Mouse (Mus musculus) stomach, embryonic 16.5 days (tissue): ENCODE data around the gene Grasp. TPM values are rescaled to one million over a fixed set of nuclear protein-coding genes. Genes with fewer than 3 reads are reported as not detected.

Source experiments
- ATAC-seq: fragments of 200-750 bp; cut with Nextera tagmentation; 2 replicates; pipeline ENCODE4 v1.8.0; 2017; ENCODE audit warnings: moderate number of reproducible peaks, moderate TSS enrichment; ENCODE audit not compliant: insufficient read depth, low FRiP score
- H3K27ac ChIP-seq: fragments of 300-500 bp; sonication (generic); 2 replicates; pipeline ENCODE4 v1.5.1; 2014; ENCODE audit warnings: low read length
- H3K27me3 ChIP-seq: fragments of 300-500 bp; sonication (generic); 2 replicates; pipeline ENCODE4 v1.6.1; 2014; ENCODE audit warnings: low read length, control low read depth, mixed read lengths; ENCODE audit not compliant: control insufficient read depth, insufficient read depth
- H3K36me3 ChIP-seq: fragments of 300-500 bp; sonication (generic); 2 replicates; pipeline ENCODE4 v1.6.1; 2014; ENCODE audit warnings: low read length; ENCODE audit not compliant: control insufficient read depth, insufficient read depth
- H3K4me1 ChIP-seq: fragments of 300-500 bp; sonication (generic); 2 replicates; pipeline ENCODE4 v1.6.1; 2014; ENCODE audit warnings: low read length, control low read depth, mixed read lengths; ENCODE audit not compliant: control insufficient read depth, insufficient read depth
- H3K4me2 ChIP-seq: fragments of 300-500 bp; sonication (generic); 2 replicates; pipeline ENCODE4 v1.6.1; 2014; ENCODE audit warnings: low read depth, low read length, mixed read lengths
- H3K4me3 ChIP-seq: fragments of 300-500 bp; sonication (generic); replicated peaks from 2 replicates; pipeline ENCODE4 v1.5.1; 2014; ENCODE audit warnings: mild to moderate bottlenecking, low read length
- H3K9ac ChIP-seq: fragments of 300-500 bp; sonication (generic); 2 replicates; pipeline ENCODE4 v1.6.1; 2014; ENCODE audit warnings: low read length
- H3K9me3 ChIP-seq: fragments of 300-500 bp; sonication (generic); replicated peaks from 2 replicates; pipeline ENCODE4 v1.6.1; 2016; ENCODE audit warnings: low read length, control low read depth; ENCODE audit not compliant: control insufficient read depth
- WGBS: fragments of 180-500 bp; shearing (Covaris S2); extraction: QIAGEN DNeasy Blood & Tissue Kit; methylation state at CpG from one replicate; pipeline ENCODE4 v1.1.7; 2014; 5-methylcytosine and 5-hydroxymethylcytosine counted together
- polyA plus RNA-seq: library from polyadenylated mRNA; unstranded; fragments of >200 nt; fragmentation: Nextera tagmentation; extraction: Ambion mirVana; gene quantifications from 2 replicates; pipeline ENCODE4 v1.2.1, GENCODE M21; 2015

The Grasp gene
- polyA plus RNA-seq, 1 experiment from 2014 or later = 2.1 TPM

GRCm38 (mm10) chr15:101198850-101199249 lies 25.1 kb upstream of the Grasp start:
- H3K27ac ChIP-seq = no peak overlapping the region
- no peak overlapping the region for H3K4me2 ChIP-seq
- no peaks in the 10 kb centered on the region for H3K27me3 ChIP-seq
- H3K9ac ChIP-seq = no peak overlapping the region
- H3K9me3 ChIP-seq = 0 out of 2 replicates have a peak, but pooled peaks cover 3% of the 10 kb centered on the region
- WGBS = 86% methylated on average over 14 of the region's 14 CpGs
- 0 out of 2 replicates have a peak, but pooled peaks cover 6% of the 10 kb centered on the region for H3K4me1 ChIP-seq
- H3K36me3 ChIP-seq = peaks cover 35% of the 10 kb centered on the region
- no peak for ATAC-seq
- no peak overlapping the region for H3K4me3 ChIP-seq

DNA sequence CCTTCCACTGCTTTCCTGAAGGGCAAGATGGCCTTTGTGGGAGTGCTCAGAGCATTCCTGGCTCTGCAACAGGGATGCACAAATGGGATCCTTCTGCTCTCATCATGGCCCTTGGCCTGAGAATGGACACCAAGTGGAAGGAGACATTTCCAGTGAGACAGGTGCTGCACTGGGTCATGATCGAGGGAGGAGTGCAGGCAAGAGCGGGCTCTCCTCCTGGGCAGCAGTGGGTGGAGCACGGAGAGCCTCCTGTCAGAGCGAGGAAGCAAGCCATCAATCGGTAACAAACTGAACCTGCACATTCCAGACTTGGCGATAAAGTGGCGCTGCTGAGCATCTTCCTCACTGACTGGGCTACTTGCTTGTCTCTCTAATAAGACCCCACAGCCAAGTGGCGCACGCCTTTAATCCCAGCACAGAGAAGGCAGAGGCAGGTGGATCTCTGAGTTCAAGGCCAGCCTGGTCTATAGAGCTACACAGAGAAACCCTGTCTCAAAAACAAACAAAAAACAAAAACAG lies 23.2 kb upstream of the Grasp start:
- Histone ChIP-seq H3K9ac (no peak overlapping the region), H3K4me1 (0 out of 2 replicates have a peak, but pooled peaks cover 6% of the 10 kb centered on the region), H3K27ac (no peak overlapping the region), H3K4me3 (no peak overlapping the region), H3K9me3 (0 out of 2 replicates have a peak, but pooled peaks cover 3% of the 10 kb centered on the region), H3K36me3 (peaks cover 31% of the 10 kb centered on the region), H3K4me2 (no peak overlapping the region), H3K27me3 (no peaks in the 10 kb centered on the region)
- 96% methylated on average over 9 of the region's 9 CpGs for WGBS
- no peak for ATAC-seq

GRCm38 (mm10) chr15:101201414-101201813 lies 22.6 kb upstream of the Grasp start:
- WGBS = 83% methylated on average over 3 of the region's 3 CpGs
- H3K36me3 ChIP-seq = peaks cover 31% of the 10 kb centered on the region
- no peak for ATAC-seq

GRCm38 (mm10) chr15:101203673-101204072 lies 20.3 kb upstream of the Grasp start:
- H3K36me3 ChIP-seq = peaks cover 35% of the 10 kb centered on the region
- ATAC-seq = no peak
- no peaks in the 10 kb centered on the region for H3K27me3 ChIP-seq
- no peak overlapping the region for H3K27ac ChIP-seq
- H3K4me1 ChIP-seq = no peaks in the 10 kb centered on the region
- H3K4me2 ChIP-seq = no peak overlapping the region
- H3K9ac ChIP-seq = no peak overlapping the region
- 61% methylated on average over 4 of the region's 4 CpGs for WGBS
- H3K4me3 ChIP-seq = no peak overlapping the region
- H3K9me3 ChIP-seq = 0 out of 2 replicates have a peak, but pooled peaks cover 3% of the 10 kb centered on the region

More at GRCm38 (mm10) chr15:101201414-101201813, 22.6 kb upstream of the Grasp start:
- Histone ChIP-seq H3K9ac (no peak overlapping the region), H3K4me1 (0 out of 2 replicates have a peak, but pooled peaks cover 6% of the 10 kb centered on the region), H3K27ac (no peak overlapping the region), H3K4me3 (no peak overlapping the region), H3K4me2 (no peak overlapping the region), H3K9me3 (0 out of 2 replicates have a peak, but pooled peaks cover 3% of the 10 kb centered on the region), H3K27me3 (no peaks in the 10 kb centered on the region)

DNA sequence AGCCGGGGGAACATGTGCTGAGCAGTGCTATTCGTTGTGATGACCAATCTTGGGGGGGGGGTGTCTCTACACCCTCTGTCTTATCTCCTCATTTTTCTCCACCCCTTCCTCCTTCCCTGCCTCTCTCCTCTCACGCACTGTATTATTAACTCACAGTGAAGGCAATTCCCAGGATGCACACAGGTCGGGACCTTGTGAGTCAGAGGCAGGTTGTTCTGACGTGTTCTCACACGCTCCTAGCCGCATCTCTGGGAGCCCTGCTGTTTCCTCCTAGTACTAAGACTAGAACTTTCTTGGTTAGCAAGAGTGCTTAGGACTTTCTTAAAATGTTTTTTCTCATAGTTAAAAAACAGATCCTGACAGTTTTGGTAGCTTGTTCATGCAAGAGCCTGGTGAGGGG lies 19.2 kb upstream of the Grasp start:
- no peaks in the 10 kb centered on the region for H3K27me3 ChIP-seq
- peaks cover 29% of the 10 kb centered on the region for H3K36me3 ChIP-seq
- H3K9ac ChIP-seq = no peak overlapping the region
- ATAC-seq = no peak
- H3K4me3 ChIP-seq = no peak overlapping the region
- H3K4me1 ChIP-seq = no peaks in the 10 kb centered on the region
- WGBS = 72% methylated on average over 7 of the region's 7 CpGs
- 0 out of 2 replicates have a peak, but pooled peaks cover 3% of the 10 kb centered on the region for H3K9me3 ChIP-seq
- H3K27ac ChIP-seq = 0 out of 2 replicates have a peak overlapping the region, but pooled peaks have one; percentile 10
- no peak overlapping the region for H3K4me2 ChIP-seq

- no peak overlapping the region for H3K27ac ChIP-seq
- H3K9me3 ChIP-seq = no peaks in the 10 kb centered on the region
- 63% methylated on average over 6 of the region's 6 CpGs for WGBS
- ATAC-seq = peak; percentile 68; the same call in 1 of the 2 replicates
- H3K4me3 ChIP-seq = no peak overlapping the region
- H3K4me1 ChIP-seq = peaks cover 6% of the 10 kb centered on the region; the same call in 1 of the 2 replicates
- peaks cover 18% of the 10 kb centered on the region for H3K36me3 ChIP-seq
- no peaks in the 10 kb centered on the region for H3K27me3 ChIP-seq
- no peak overlapping the region for H3K4me2 ChIP-seq
- H3K9ac ChIP-seq = no peak overlapping the region
Observed at GRCm38 (mm10) chr15:101210228-101210627, 13.8 kb upstream of the Grasp start.

GRCm38 (mm10) chr15:101210998-101211613 lies 12.9 kb upstream of the Grasp start:
- H3K27ac ChIP-seq = no peak overlapping the region
- no peak overlapping the region for H3K9ac ChIP-seq
- 84% methylated on average over 14 of the region's 14 CpGs for WGBS
- H3K27me3 ChIP-seq = no peaks in the 10 kb centered on the region
- no peak overlapping the region for H3K4me3 ChIP-seq
- H3K4me1 ChIP-seq = peaks cover 6% of the 10 kb centered on the region; the same call in 1 of the 2 replicates
- peaks cover 18% of the 10 kb centered on the region for H3K36me3 ChIP-seq
- H3K4me2 ChIP-seq = no peak overlapping the region
- ATAC-seq = peak; percentile 31
- H3K9me3 ChIP-seq = no peaks in the 10 kb centered on the region

DNA sequence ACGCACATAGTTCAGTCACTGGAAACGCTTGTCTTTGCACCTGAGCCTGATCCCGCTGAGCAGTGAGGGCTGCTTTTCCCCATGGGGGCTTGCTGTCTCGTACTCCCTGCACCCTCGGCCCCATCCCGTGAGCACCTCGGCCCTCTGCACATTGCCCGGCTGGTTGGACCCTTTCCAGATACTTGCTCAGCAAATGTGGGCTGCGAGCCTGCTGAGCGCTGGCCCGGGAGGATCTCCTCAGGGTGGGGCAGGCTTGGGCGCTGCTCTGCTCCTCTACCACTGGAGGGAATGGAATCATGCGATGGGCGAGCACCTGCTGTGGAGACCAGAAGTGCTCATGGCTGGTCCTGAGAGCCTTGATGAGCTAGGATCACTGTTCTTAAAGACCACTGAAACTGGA lies 11.6 kb upstream of the Grasp start:
- Histone ChIP-seq H3K4me2 (no peak overlapping the region), H3K36me3 (peaks cover 12% of the 10 kb centered on the region), H3K9ac (no peak overlapping the region), H3K4me3 (no peak overlapping the region), H3K9me3 (no peaks in the 10 kb centered on the region), H3K4me1 (peaks cover 6% of the 10 kb centered on the region; the same call in 1 of the 2 replicates), H3K27ac (no peak overlapping the region), H3K27me3 (no peaks in the 10 kb centered on the region)
- 62% methylated on average over 14 of the region's 14 CpGs for WGBS
- no peak; the same call in 1 of the 2 replicates for ATAC-seq

DNA sequence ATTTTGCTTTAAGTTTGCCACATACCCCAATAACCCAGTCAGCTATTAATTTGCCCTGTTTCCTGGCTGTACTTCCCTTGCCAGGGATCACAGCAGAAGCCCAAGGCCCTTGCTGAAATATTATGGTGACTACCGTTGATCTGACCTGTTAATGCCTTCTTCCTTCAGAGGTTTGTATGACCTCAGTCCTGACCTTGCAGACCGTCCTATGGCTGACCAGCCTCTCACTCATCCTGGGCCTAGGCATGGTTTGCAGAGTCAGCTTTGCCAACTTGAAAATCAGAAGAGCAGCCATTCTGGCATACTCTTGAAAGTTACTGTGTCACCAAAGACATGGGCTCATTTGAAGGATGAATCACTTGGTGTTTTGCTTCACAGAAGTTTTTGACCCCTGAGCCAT lies 8.9 kb upstream of the Grasp start:
- no peak for ATAC-seq
- Histone ChIP-seq H3K36me3 (peaks cover 9% of the 10 kb centered on the region), H3K9ac (no peak overlapping the region), H3K27me3 (no peaks in the 10 kb centered on the region), H3K4me2 (no peak overlapping the region), H3K9me3 (no peaks in the 10 kb centered on the region), H3K4me1 (peaks cover 6% of the 10 kb centered on the region; the same call in 1 of the 2 replicates), H3K27ac (no peak overlapping the region), H3K4me3 (no peak overlapping the region)
- 52% methylated on average over 2 of the region's 2 CpGs for WGBS
